Mouse (Mus musculus) fibroblast of lung, adult 2 months (primary cell): ENCODE data around the gene Saa1.

Experiments
- DNase-seq: peaks from one replicate; pipeline ENCODE4 v3.0.0-alpha.2; 2011; ENCODE audit warnings: low read depth

The Saa1 gene

GRCm38 (mm10) chr7:46718591-46719270 is 24.0 kb downstream of the Saa1 start:
- DNase-seq, result no peak

GRCm38 (mm10) chr7:46716897-46717296 is 25.9 kb downstream of the Saa1 start:
- DNase-seq, result peak; percentile 46

- no peak for DNase-seq
These were observed 27.2 kb downstream of the Saa1 start, which contains the start of gene Saa3 for GRCm38 (mm10) chr7:46715600-46715999. Gene Saa3, minus strand, starts transcription at chr7:46715700.

GRCm38 (mm10) chr7:46714518-46714917 is 28.3 kb downstream of the Saa1 start:
- no peak for DNase-seq

- DNase-seq, result no peak
These were observed 30.5 kb downstream of the Saa1 start for GRCm38 (mm10) chr7:46712250-46712649.

- DNase-seq, result peak; percentile 51
These were observed 32.4 kb downstream of the Saa1 start, which contains the start of gene Saal1 for GRCm38 (mm10) chr7:46710390-46710844. Gene Saal1, minus strand, starts transcription at chr7:46710680.

- DNase-seq, result no peak
These were observed 42.2 kb downstream of the Saa1 start for GRCm38 (mm10) chr7:46700521-46701025.

- DNase-seq, result no peak
These were observed 46.0 kb downstream of the Saa1 start for GRCm38 (mm10) chr7:46696754-46697153.
